Mouse (Mus musculus) embryonic stem cell, embryonic (primary cell): ENCODE measurements around the gene Prss38.

ENCODE experiments used
- CTCF ChIA-PET, 4 experiments: fragments of 300-600 bp in 2 of 4; fragments of 350-600 bp in 2 of 4; sonication (Branson Sonifier 250); formaldehyde crosslinking; loops; one replicate each; lab custom pipeline; 2022; ENCODE audit warnings: inconsistent platforms in 2 of 4; lab: Charles Lee
- POLR2A ChIA-PET, 4 experiments: fragments of 300-600 bp in 2 of 4; fragments of 350-600 bp in 2 of 4; sonication (Branson Sonifier 250); formaldehyde crosslinking; loops; one replicate each; lab custom pipeline; 2022; ENCODE audit warnings: antibody characterized with exemption in 4 of 4, inconsistent platforms in 1 of 4; lab: Charles Lee

Gene Prss38

GRCm38 (mm10) chr11:59387471-59387870 lies 12.0 kb upstream of the Prss38 start:
- POLR2A ChIA-PET: no interaction called here

GRCm38 (mm10) chr11:59385123-59385522 lies 9.7 kb upstream of the Prss38 start:
- ChIA-PET POLR2A (interaction anchor here in 3 of 4 experiments (0.6 to 2.1 kb wide), 9 partner anchors 10 to 517 kb away, joined by 3 to 13 read pairs (median 4); partner anchors contain the start of genes Prss38 (in 2 of the 3) and Jmjd4 (in 1 of the 3)), CTCF (interaction anchor here in 2 of 4 experiments (1.1 to 1.8 kb wide), 5 partner anchors 10 to 82 kb away, joined by 3 to 11 read pairs (median 8); partner anchors contain the start of gene Prss38 (in 2 of the 2))

More at GRCm38 (mm10) chr11:59387471-59387870, 12.0 kb upstream of the Prss38 start:
- CTCF ChIA-PET: no interaction called here

- ChIA-PET CTCF (interaction anchor here (0.5 to 1.8 kb wide), 9 partner anchors 9 to 145 kb away, joined by 3 to 11 read pairs (median 4); partner anchors contain the start of gene Prss38 (in 3 of the 4)), POLR2A (interaction anchor here in 3 of 4 experiments (0.6 to 2.1 kb wide), 19 partner anchors 9 to 518 kb away, joined by 3 to 13 read pairs (median 4); partner anchors contain the start of genes Prss38 (in 2 of the 3), Jmjd4 (in 1 of the 3) and Zfp867 (in 1 of the 3))
These were observed 9.0 kb upstream of the Prss38 start for GRCm38 (mm10) chr11:59384441-59384959.

DNA sequence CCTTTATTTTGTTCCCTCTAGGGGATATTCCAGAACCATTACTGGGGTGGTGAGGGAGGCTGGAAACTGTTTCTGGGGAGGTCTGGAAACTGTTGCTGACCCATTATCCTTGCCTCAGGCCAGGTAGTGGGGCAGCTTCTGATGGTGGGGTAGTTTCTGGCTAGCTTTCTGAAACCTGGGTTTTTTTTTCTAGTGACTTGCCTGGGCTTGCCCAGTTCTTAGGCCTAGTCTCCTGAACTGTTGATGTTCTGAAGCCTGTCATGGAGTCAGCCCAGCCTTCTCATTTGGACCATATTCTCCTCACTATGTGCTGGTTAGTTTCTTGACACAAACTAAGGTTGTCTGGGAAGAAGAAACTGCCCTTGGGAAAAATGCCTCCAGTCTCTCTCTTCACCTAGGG lies 4.1 kb upstream of the Prss38 start:
- ChIA-PET POLR2A (interaction anchor here in 1 of 4 experiments (1.6 kb wide), 1 partner anchor 14 kb away, joined by 4 read pairs; no protein-coding TSS in a partner anchor), CTCF (no interaction called here)

DNA sequence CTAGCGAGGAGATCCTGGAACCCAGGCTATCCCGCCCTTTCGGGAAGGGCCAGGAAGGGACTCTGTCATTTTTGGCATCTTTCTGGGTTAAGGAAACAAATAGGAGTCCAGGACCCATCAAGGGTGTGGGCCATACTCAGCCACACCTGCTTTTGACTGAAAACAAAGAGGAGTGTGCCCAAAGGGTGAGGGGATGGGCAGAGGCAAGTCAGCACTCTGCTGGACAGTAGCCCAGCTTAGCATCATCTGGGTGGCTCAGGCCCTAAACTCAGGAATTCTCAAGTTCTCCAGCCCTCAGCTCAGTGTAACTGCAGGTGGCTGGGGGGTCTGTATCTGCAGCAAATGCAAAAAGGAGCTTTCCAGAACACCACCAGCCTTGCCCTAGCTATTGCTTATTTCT lies 2.5 kb upstream of the Prss38 start:
- ChIA-PET CTCF (interaction anchor here in 1 of 4 experiments (0.9 to 1.4 kb wide), 2 partner anchors 11 to 204 kb away, joined by 3 to 6 read pairs; no protein-coding TSS in a partner anchor), POLR2A (interaction anchor here in 2 of 4 experiments (0.7 to 1.6 kb wide), 3 partner anchors 9 to 40 kb away, joined by 4 to 8 read pairs (median 5); no protein-coding TSS in a partner anchor)

DNA sequence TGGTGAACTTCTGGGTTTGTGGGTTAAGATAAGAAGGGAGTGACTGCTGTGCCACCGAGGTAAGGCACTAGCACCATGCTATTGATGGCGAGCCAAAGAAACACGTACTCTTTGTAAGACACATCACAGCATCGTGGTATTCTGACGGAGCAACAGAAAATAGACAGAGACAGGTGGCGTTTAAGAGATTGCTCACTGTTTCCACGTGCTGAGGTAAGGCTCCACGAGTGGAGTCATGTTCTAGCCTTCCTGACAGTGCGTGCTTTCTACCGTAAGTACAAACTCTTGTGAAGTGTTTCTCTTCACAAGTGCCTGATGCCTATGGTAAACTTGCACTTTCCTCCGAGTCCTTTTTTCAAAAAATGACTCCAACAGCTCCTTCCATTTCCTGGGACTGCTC lies 5.6 kb downstream of the Prss38 start:
- CTCF ChIA-PET: interaction anchor here in 3 of 4 experiments (0.6 to 1.0 kb wide), 3 partner anchors 113 to 997 kb away, joined by 3 to 8 read pairs (median 7); no protein-coding TSS in a partner anchor

GRCm38 (mm10) chr11:59367955-59368354 lies 7.5 kb downstream of the Prss38 start:
- CTCF ChIA-PET: interaction anchor here in 2 of 4 experiments (0.6 to 1.8 kb wide), 2 partner anchors 16 to 29 kb away, joined by 3 to 8 read pairs; no protein-coding TSS in a partner anchor
- POLR2A ChIA-PET: interaction anchor here in 2 of 4 experiments (0.6 to 0.9 kb wide), 3 partner anchors 18 to 195 kb away, joined by 3 read pairs; no protein-coding TSS in a partner anchor

More for the DNA sequence above, 5.6 kb downstream of the Prss38 start:
- POLR2A ChIA-PET: no interaction called here

DNA sequence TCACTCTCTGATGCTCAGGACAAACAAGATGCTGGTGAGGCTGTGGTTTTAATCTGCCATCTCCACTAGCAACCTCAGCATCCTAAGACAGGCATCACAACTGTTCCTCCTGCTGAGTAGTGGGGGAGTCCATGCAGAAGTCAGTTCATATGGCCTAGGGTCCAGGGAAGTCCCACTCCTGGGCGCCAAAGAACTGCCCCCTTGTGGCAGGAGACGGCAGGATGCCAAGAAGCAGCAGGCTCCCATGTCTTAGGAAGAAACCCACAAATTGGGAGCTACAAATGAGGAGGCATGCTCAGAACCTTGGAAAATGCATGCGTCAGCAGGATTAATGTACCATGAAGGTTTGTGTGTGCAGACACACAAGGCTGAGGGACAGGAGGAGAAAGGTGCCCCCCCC lies 8.8 kb downstream of the Prss38 start:
- ChIA-PET CTCF (interaction anchor here (0.5 to 2.1 kb wide), 31 partner anchors 9 to 1732 kb away, joined by 3 to 11 read pairs (median 3); partner anchors contain the start of genes Prss38 (in 2 of the 4) and Zfp867 (in 1 of the 4)), POLR2A (interaction anchor here in 3 of 4 experiments (0.6 to 1.3 kb wide), 4 partner anchors 23 to 571 kb away, joined by 3 to 5 read pairs (median 4); partner anchors contain the start of gene Wnt9a (in 1 of the 3))

GRCm38 (mm10) chr11:59366031-59366430 lies 9.4 kb downstream of the Prss38 start:
- POLR2A ChIA-PET: interaction anchor here in 3 of 4 experiments (0.6 to 1.3 kb wide), 5 partner anchors 23 to 572 kb away, joined by 3 to 6 read pairs (median 4); partner anchors contain the start of gene Wnt9a (in 1 of the 3)
- CTCF ChIA-PET: interaction anchor here in 2 of 4 experiments (0.6 to 2.1 kb wide), 13 partner anchors 9 to 136 kb away, joined by 3 to 11 read pairs (median 6); partner anchors contain the start of genes Prss38 (in 1 of the 2) and Zfp867 (in 1 of the 2)

DNA sequence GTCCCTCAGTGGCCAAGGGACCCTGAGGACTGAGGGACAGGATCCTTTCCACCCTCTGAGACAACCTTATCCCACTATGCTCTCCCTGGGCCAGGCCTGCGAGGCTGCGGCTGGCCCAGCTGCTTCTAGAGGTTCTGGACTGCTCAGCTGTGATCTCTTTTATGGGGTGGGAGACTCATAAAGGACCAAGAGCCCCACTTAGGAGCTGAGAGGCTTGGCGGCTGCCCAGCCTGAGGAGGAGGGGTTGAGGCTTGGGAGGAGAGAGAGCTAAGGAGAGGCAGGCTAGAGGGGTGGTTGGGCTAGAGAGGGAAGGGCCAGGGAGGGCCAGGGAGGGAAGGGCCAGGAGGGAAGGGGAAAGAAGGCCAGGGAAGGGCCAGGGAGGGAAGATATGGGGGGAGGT lies 11.0 kb downstream of the Prss38 start:
- POLR2A ChIA-PET: interaction anchor here in 1 of 4 experiments (1.5 kb wide), 1 partner anchor 22 kb away, joined by 3 read pairs; no protein-coding TSS in a partner anchor
- CTCF ChIA-PET: interaction anchor here in 2 of 4 experiments (0.6 to 0.7 kb wide), 3 partner anchors 18 to 62 kb away, joined by 3 read pairs; no protein-coding TSS in a partner anchor

DNA sequence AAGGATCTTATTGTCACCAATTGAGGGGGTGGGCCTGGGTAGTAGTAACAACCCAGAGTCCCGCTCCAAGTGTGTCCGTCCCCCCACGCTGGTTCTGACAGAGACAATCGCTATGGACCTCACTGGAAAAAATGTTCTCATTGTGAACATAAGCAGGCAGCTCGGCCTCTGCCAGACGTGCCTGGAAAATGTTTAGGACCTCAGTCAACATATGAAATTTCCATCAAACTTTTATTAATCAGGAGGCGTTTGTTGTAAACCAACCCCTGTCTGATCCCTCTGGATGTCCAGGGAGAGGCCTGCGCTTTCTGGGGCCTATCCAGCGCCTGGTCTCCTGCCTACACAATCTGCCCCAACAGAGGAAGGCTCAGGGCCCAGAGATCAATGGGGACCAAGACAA lies 11.4 kb downstream of the Prss38 start:
- POLR2A ChIA-PET: interaction anchor here in 1 of 4 experiments (1.5 kb wide), 1 partner anchor 21 kb away, joined by 3 read pairs; no protein-coding TSS in a partner anchor
- CTCF ChIA-PET: interaction anchor here in 1 of 4 experiments (0.7 kb wide), 1 partner anchor 62 kb away, joined by 3 read pairs; no protein-coding TSS in a partner anchor

- POLR2A ChIA-PET: interaction anchor here in 1 of 4 experiments (1.4 kb wide), 1 partner anchor 13 kb away, joined by 3 read pairs; no protein-coding TSS in a partner anchor
- CTCF ChIA-PET: no interaction called here
These were observed 14.2 kb downstream of the Prss38 start for GRCm38 (mm10) chr11:59361291-59361690.

GRCm38 (mm10) chr11:59356874-59357289 lies 18.6 kb downstream of the Prss38 start:
- ChIA-PET POLR2A (no interaction called here), CTCF (no interaction called here)

GRCm38 (mm10) chr11:59354793-59355192 lies 20.7 kb downstream of the Prss38 start:
- POLR2A ChIA-PET: interaction anchor here in 3 of 4 experiments (0.5 to 1.3 kb wide), 7 partner anchors 8 to 128 kb away, joined by 3 to 4 read pairs (median 3); no protein-coding TSS in a partner anchor
- CTCF ChIA-PET: interaction anchor here (0.6 to 1.0 kb wide), 7 partner anchors 12 to 293 kb away, joined by 3 to 4 read pairs (median 4); no protein-coding TSS in a partner anchor

GRCm38 (mm10) chr11:59350326-59350725 lies 25.1 kb downstream of the Prss38 start:
- POLR2A ChIA-PET: interaction anchor here in 1 of 4 experiments (0.6 kb wide), 1 partner anchor 25 kb away, joined by 3 read pairs; the partner anchor contains the start of gene Prss38
- CTCF ChIA-PET: interaction anchor here in 2 of 4 experiments (0.8 to 1.3 kb wide), 3 partner anchors 11 to 133 kb away, joined by 3 read pairs; no protein-coding TSS in a partner anchor

DNA sequence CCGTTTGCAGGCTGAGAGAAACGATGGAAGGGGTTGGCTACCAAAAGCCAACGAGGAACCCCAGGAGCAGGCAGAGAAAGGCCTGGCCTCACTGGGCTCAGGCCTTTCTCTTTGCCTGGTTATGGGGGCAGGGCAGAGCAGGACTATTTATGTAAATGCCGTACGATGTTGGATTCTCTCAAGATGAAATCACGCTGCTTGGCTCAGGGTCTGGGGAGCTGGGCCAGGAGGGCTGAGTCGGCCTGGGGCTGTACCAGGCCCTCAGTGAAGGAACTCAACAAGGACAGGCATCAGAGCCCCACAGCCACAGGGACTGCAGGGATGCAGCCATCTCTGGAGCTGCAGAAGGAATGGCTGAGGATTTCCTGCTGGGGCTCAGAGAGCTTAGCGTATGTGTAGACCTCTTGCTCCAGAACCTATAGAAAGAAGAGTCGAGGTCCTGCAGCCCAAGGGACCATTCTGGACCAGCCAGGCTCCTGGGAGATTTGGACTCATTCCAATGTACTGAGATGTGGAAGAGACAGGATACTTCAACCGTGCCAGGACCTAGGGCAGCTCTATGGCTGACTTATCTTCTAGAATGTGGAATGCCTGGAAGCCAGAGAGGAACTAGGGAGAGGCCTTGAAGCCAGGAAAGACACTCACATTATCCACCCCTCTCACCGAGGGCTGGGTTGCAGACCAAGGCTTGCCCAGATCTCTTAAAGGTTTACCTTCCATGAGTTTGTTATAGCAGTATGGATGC lies 29.1 kb downstream of the Prss38 start:
- POLR2A ChIA-PET: interaction anchor here in 1 of 4 experiments (1.2 kb wide), 1 partner anchor 9 kb away, joined by 3 read pairs; no protein-coding TSS in a partner anchor
- CTCF ChIA-PET: interaction anchor here in 2 of 4 experiments (0.6 to 0.7 kb wide), 2 partner anchors 18 to 1322 kb away, joined by 3 read pairs; no protein-coding TSS in a partner anchor

- CTCF ChIA-PET: interaction anchor here in 2 of 4 experiments (0.6 to 1.6 kb wide), 2 partner anchors 13 to 40 kb away, joined by 4 read pairs; no protein-coding TSS in a partner anchor
These were observed 32.5 kb downstream of the Prss38 start for GRCm38 (mm10) chr11:59342956-59343355.

More at GRCm38 (mm10) chr11:59342956-59343355, 32.5 kb downstream of the Prss38 start:
- POLR2A ChIA-PET: interaction anchor here in 2 of 4 experiments (1.1 to 1.2 kb wide), 2 partner anchors 16 to 21 kb away, joined by 3 read pairs; no protein-coding TSS in a partner anchor
